Mouse (Mus musculus): ENCODE results near the gene Dgat2l6.

Gene Dgat2l6

GRCm38 (mm10) chrX:100524471-100524870 is at the start of gene Dgat2l6:
Gene Dgat2l6, plus strand, starts transcription at chrX:100524838.
- no peak for DNase-seq

GRCm38 (mm10) chrX:100475569-100476223 is 48.9 kb upstream of the Dgat2l6 start:
- DNase-seq = no peak

GRCm38 (mm10) chrX:100480317-100480716 is 44.3 kb upstream of the Dgat2l6 start:
- peak; percentile 73 for DNase-seq

GRCm38 (mm10) chrX:100493500-100494067 is 31.1 kb upstream of the Dgat2l6 start:
- no peak for DNase-seq

- peak; percentile 68 for DNase-seq
Observed at GRCm38 (mm10) chrX:100494068-100494978, 30.3 kb upstream of the Dgat2l6 start, which contains the start of gene Igbp1. Gene Igbp1, plus strand, starts transcription at chrX:100494291.

DNA sequence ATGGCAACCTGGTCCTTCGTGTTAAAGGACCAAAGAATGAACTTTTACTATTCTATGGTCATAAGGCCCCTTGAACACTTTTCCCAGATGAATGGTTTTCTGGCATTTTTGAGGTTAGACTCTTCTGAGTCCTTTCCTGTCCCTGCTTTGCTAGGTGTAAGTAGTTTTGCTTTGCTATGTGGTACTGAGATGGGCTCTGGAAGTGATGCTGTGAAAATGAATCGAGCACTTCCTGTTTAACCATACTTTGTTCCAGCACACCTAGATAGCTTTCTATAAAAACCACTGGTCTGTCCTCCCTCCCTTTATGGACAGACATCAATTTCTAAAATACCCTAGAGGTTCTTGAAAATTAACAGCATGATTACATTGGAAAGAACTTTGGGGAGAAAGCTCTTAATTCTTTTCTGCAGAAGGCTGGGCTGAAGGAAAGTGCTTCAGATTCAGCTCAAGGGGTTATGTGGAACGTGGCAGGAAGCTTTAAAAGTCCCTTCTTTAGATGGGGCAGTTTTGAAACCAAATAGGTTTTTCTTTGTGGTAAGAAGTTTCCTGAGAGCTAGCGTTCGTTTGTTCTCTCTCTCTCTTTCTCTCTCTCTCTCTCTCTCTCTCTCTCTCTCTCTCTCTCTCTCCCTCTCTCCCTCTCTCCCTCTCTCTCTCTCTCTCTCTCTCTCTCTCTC is 20.3 kb upstream of the Dgat2l6 start:
- DNase-seq = no peak

DNA sequence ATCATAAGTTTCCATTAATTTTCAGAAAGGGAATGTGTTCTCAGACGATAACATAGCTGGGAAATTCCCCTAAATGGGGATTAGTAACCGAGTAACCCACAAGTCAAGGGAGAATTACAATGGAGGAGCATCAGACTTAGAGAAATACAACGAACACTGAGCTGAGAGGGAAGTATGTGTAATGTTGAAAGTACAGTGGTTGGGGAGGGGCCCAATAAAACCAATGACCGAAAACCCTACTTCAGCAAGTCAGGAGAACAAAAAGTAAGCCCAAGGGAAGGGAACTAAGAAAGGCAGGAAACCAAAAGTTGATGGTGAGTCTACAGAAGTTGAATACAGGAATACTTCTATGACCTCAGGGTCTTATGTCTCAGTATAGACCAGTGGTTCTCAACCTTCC is 16.5 kb upstream of the Dgat2l6 start:
- DNase-seq = no peak

DNA sequence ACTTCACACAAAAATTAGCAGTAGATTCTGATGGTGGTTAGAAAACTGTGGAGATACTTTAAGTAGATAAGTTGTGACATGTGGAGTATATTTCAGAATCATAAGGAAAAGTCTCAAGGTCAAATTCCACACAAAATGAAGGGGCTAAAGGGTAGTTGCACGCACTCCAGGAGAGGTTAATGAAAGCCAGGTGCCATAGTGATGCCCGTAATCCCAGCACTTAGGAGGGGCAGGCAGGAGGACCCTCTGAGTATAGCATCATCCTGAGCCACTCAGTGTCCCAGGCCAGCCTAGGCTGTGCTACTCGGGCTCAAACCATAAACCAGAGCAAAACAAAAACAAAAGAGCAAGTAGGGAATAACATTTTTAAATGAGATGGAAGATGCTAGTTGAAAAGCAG is 14.7 kb upstream of the Dgat2l6 start:
- DNase-seq = no peak

DNA sequence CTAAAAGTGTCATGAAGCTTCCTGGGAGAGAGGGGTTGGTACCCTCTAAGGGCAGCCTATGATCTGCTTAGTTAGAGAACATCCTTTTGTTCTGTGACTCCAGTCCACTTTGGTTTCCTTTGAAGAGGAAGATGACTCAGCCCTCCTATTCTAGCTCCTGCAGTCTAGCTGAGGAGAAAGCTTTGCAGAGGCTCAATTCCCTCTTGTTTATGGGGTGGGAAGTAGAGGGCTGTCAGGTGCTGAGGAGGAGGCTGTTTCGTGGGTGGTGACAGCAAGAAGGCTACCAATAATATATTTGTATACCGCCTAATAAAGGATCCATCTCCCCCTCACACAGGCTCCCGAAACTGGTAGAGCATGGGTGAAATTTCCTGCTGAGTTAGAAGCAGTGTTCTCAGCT is 8.0 kb upstream of the Dgat2l6 start:
- no peak for DNase-seq

- DNase-seq = no peak
Observed at GRCm38 (mm10) chrX:100517626-100518025, 7.0 kb upstream of the Dgat2l6 start.

DNA sequence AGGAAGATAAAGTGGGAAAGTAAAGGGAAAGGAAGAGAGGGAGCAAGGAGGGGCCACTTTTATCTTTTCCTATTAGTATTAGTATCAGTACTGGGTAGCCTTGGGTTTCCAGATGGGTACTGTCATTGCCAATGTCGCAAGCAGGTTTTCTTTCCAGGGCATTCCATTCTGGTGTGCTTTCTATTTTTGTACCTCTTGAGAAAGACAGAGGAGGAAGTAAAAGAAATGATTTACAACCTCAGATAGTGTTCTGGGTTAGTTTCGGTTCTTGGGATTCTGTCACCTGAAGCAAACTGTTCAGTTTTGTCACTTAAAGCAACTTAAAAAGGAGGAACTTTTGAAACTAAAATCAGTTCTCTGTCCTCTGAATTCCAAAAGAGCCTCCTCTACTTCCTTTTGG is 6.1 kb upstream of the Dgat2l6 start:
- no peak for DNase-seq

DNA sequence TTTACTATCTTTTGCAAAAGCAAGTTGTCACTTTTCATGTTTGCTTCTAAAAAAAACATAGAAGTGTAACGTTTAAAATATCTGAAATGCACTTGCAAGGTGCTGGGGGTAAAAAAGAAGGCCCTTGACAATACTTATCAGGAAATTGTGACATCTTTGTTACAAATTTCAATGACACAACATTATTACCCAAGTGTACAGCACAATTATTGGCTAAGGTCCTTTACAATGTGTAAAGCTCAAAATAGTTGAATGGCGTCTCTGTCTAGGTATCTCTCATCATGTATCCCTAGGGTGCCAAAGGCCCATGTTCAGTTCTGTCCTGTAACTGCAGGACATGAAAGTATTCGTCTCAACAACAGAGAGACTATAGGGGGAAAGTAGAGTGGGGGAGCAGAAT is 31.4 kb downstream of the Dgat2l6 start:
- no peak for DNase-seq

DNA sequence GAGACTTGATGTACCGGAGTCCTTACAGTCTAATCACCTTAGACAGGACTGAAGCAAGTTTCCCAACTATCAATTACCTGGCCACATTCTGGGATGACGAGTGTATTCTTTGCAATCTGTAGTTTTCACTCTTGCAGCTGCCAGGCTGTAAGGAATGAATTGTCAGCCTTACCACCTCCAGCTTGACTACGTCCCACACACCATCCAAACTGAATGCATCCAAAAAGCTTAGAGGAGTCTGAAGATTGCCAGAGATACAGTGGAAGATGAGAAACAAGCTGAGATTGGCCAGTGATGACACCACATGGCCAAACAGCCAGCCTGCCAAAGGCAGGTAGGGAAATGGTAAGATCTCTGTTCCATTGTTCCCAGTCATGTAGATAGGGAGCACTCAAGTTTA is 41.1 kb downstream of the Dgat2l6 start:
- no peak for DNase-seq

- DNase-seq = no peak
Observed at GRCm38 (mm10) chrX:100571951-100572350, 47.3 kb downstream of the Dgat2l6 start, which contains the start of gene Awat1. Gene Awat1, plus strand, starts transcription at chrX:100572251.

DNA sequence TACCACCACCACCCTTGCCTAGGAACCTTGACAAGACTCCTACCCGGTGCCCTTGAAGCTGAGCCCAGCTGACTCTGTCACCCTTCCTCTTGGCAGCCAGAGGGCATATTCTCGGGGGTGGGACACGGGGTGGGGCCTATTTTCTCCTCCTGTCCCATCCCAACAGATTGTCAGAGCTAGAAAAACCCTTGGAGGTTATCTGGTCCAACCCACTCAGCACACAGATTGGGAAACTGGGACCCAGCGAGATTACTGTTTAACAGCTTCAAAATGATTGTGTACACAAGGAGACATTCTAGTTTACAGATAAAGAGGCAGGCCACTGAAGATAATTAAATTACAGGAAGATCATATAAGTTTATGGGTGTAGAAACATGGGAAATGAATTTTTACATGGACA is 70.2 kb downstream of the Dgat2l6 start, which contains the start of gene P2ry4:
P2ry4 (minus strand) TSS at position 79 of the 400 bp plus-strand sequence.
- no peak for DNase-seq
